Mouse (Mus musculus) liver, embryonic 14.5 days (tissue): Measurements from ENCODE around the gene Ccdc12. TPM values are rescaled to one million over a fixed set of nuclear protein-coding genes. Genes with fewer than 3 reads are reported as not detected.
A peak's percentile ranks its signal among the peaks of the same experiment; 100 is the strongest.

Source experiments
- ATAC-seq: fragments of 200-750 bp; cut with Nextera tagmentation; 2 replicates; pipeline ENCODE4 v1.8.0; 2017; ENCODE audit warnings: moderate number of reproducible peaks, mild to moderate bottlenecking, moderate library complexity; ENCODE audit not compliant: insufficient read depth
- DNase-seq, 3 experiments: peaks; one replicate each; pipeline ENCODE4 v3.0.0-alpha.2; 2012 to 2013; ENCODE audit warnings: low read depth in 3 of 3, low spot score in 3 of 3
- H3K27ac ChIP-seq: fragments of 300-500 bp; sonication (generic); 2 replicates; pipeline ENCODE4 v1.5.1; 2014; ENCODE audit warnings: moderate library complexity, mild to moderate bottlenecking, control low read depth, inconsistent platforms
- H3K27me3 ChIP-seq: fragments of 300-500 bp; sonication (generic); 2 replicates; pipeline ENCODE4 v1.6.1; 2014; ENCODE audit warnings: mild to moderate bottlenecking, low read length, moderate library complexity; ENCODE audit not compliant: control insufficient read depth, insufficient read depth
- H3K36me3 ChIP-seq: fragments of 300-500 bp; sonication (generic); replicated peaks from 2 replicates; pipeline ENCODE4 v1.6.1; 2014; ENCODE audit warnings: low read depth; ENCODE audit not compliant: control insufficient read depth, insufficient read depth
- H3K4me1 ChIP-seq, 2 experiments: fragments of 200-500 bp in 1 of 2; fragments of 300-500 bp in 1 of 2; sonication (generic) in 1 of 2; replicated peaks; 2 replicates each; pipeline ENCODE4 v1.6.1; 2012 to 2014; ENCODE audit warnings: antibody characterized with exemption in 1 of 2, inconsistent platforms in 1 of 2, low read length in 1 of 2; ENCODE audit not compliant: control insufficient read depth in 2 of 2, insufficient read depth in 2 of 2
- H3K4me2 ChIP-seq: fragments of 300-500 bp; sonication (generic); 2 replicates; pipeline ENCODE4 v1.6.1; 2014; ENCODE audit warnings: low read depth, mild to moderate bottlenecking, control low read depth, moderate library complexity
- H3K4me3 ChIP-seq, 2 experiments: fragments of 200-500 bp in 1 of 2; fragments of 300-500 bp in 1 of 2; sonication (generic) in 1 of 2; 2 replicates each; pipeline ENCODE4 v1.5.1; 2012 to 2014; ENCODE audit warnings: low read depth in 2 of 2, low read length in 2 of 2, mild to moderate bottlenecking in 2 of 2, control low read depth in 1 of 2, inconsistent platforms in 1 of 2, moderate library complexity in 1 of 2; ENCODE audit not compliant: insufficient read depth in 1 of 2
- H3K9ac ChIP-seq: fragments of 300-500 bp; sonication (generic); replicated peaks from 2 replicates; pipeline ENCODE4 v1.6.1; 2014; ENCODE audit warnings: mild to moderate bottlenecking, control low read depth, moderate library complexity
- H3K9me3 ChIP-seq: fragments of 300-500 bp; sonication (generic); 2 replicates; pipeline ENCODE4 v1.6.1; 2016; ENCODE audit warnings: low read length, mixed read lengths; ENCODE audit not compliant: control insufficient read depth
- CTCF ChIP-seq: IDR thresholded peaks from 2 replicates; pipeline ENCODE4 v1.5.1; 2016; ENCODE audit warnings: antibody characterized with exemption, low read depth, control low read depth
- EP300 ChIP-seq: IDR thresholded peaks from 2 replicates; pipeline ENCODE4 v1.6.1; 2016; ENCODE audit warnings: antibody characterized with exemption, low read depth
- WGBS: fragments of 180-500 bp; shearing (Covaris S2); extraction: QIAGEN DNeasy Blood & Tissue Kit; methylation state at CpG from one replicate; pipeline ENCODE4 v1.1.7; 2014; ENCODE audit not compliant: insufficient replicate concordance; 5-methylcytosine and 5-hydroxymethylcytosine counted together
- microRNA-seq: library from miRNA; unstranded; fragments of <30 nt; microRNA quantifications from one replicate; pipeline ENCODE4, GENCODE M21; 2016
- polyA plus RNA-seq, 2 experiments: library from polyadenylated mRNA; depleted of rRNA in 1 of 2; stranded (reverse) in 1 of 2; unstranded in 1 of 2; fragments of >200 nt; fragmentation: Nextera tagmentation in 1 of 2; extraction: Ambion mirVana in 1 of 2; gene quantifications; 2 replicates each; pipeline versions ENCODE4 v1.2.1 to v1.2.3; 2012 to 2014

Ccdc12 gene
- polyA plus RNA-seq, 2 experiments, result 64.5 to 66.0 TPM

GRCm38 (mm10) chr9:110757816-110758215 is 101.5 kb downstream of the Ccdc12 start:
- Histone ChIP-seq H3K9me3 (no peaks in the 10 kb centered on the region), H3K9ac (no peak overlapping the region), H3K36me3 (no peaks in the 10 kb centered on the region), H3K4me2 (no peak overlapping the region), H3K27ac (no peak overlapping the region), H3K4me1 (peaks cover 0 to 6% of the 10 kb centered on the region in 2 experiments; a peak in 2 of 4 replicates), H3K27me3 (no peaks in the 10 kb centered on the region), H3K4me3 (no peak overlapping the region)
- no peak for DNase-seq
- WGBS, result 78% methylated on average over 5 of the region's 5 CpGs
- ATAC-seq, result no peak
- TF ChIP-seq EP300, result no peak
- TF ChIP-seq CTCF, result no peak

DNA sequence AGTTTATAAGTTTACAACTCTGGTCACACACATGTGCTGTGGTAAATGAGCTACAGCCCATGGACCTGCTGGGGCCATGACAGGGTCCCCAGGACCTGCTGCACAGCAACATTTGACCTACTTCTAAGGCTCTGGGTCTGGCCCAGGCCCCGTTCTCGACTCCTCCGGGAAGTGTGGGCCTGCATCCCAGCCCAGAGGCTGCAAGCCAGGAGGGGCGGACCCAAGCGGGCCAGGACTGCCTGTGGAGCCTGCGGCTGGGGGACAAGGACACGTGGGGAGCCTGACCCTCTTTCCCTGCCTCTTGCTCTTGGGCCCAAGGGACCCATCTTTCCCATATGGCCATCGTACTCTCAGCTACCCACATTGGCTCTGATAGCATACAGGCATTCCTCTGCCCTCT is 102.3 kb downstream of the Ccdc12 start:
- no peak for TF ChIP-seq EP300
- TF ChIP-seq CTCF, result no peak
- Histone ChIP-seq H3K4me1 (no peaks in the 10 kb centered on the region), H3K36me3 (no peaks in the 10 kb centered on the region), H3K9me3 (no peaks in the 10 kb centered on the region), H3K4me3 (no peak overlapping the region), H3K9ac (no peak overlapping the region), H3K27me3 (no peaks in the 10 kb centered on the region), H3K4me2 (no peak overlapping the region), H3K27ac (no peak overlapping the region)
- WGBS, result 66% methylated on average over 8 of the region's 8 CpGs
- DNase-seq, result no peak
- no peak for ATAC-seq

DNA sequence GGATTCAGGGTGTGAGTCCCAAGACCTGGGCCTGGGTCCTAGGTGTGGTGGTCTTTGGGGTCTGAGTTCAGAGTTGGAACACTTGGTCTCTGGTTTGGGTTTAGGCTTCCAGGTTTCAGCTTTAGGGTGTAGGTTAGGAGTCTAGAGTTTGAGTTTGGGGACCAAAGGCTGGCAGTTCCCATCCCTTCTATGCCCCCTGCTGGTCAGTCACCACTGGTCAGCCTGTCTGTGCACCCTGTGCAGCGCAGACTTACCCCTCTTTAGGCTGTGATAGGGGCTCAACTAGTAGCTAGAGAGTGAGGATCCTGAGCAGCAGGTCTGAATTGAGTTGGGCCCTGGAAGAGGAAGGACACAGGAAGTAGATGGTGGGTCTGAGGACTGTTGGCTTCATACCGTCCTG is 103.0 kb downstream of the Ccdc12 start:
- Histone ChIP-seq H3K4me3 (no peak overlapping the region), H3K36me3 (no peaks in the 10 kb centered on the region), H3K4me2 (no peak overlapping the region), H3K27me3 (no peaks in the 10 kb centered on the region), H3K9ac (no peak overlapping the region), H3K27ac (no peak overlapping the region), H3K4me1 (no peaks in the 10 kb centered on the region), H3K9me3 (no peaks in the 10 kb centered on the region)
- ATAC-seq, result no peak
- 59% methylated on average over 2 of the region's 2 CpGs for WGBS
- DNase-seq, result no peak
- TF ChIP-seq CTCF (peak; percentile 82), EP300 (no peak)

- Histone ChIP-seq H3K27ac (no peak overlapping the region), H3K4me3 (no peak overlapping the region), H3K9me3 (no peaks in the 10 kb centered on the region), H3K27me3 (no peaks in the 10 kb centered on the region), H3K4me2 (no peak overlapping the region), H3K36me3 (no peaks in the 10 kb centered on the region), H3K4me1 (no peaks in the 10 kb centered on the region), H3K9ac (no peak overlapping the region)
- TF ChIP-seq CTCF, result no peak
- no peak for TF ChIP-seq EP300
- ATAC-seq, result no peak
- DNase-seq, result no peak
- 65% methylated on average over 8 of the region's 8 CpGs for WGBS
Measured at GRCm38 (mm10) chr9:110760886-110761285, 104.6 kb downstream of the Ccdc12 start.

Small RNAs within 50 kb of the gene (microRNA-seq; reads per million reads assigned to microRNA genes)
- not detected for gene Mir8107

Other genes starting within 250 kb of the Ccdc12 start
- 3.9 and 4.3 TPM in 2 replicates for gene Ptpn23, start 248.3 kb upstream of the Ccdc12 start, polyA plus RNA-seq (2012; rRNA removed)
- gene Ptpn23, start 248.3 kb upstream of the Ccdc12 start, polyA plus RNA-seq (2014; fragmentation: Nextera tagmentation; extraction: Ambion mirVana), result 2.8 and 3.8 TPM in 2 replicates
- 38.4 and 42.6 TPM in 2 replicates for gene Ngp, start 236.8 kb upstream of the Ccdc12 start, polyA plus RNA-seq (2012; rRNA removed)
- gene Ngp, start 236.8 kb upstream of the Ccdc12 start, polyA plus RNA-seq (2014; fragmentation: Nextera tagmentation; extraction: Ambion mirVana), result 91.5 and 124 TPM in 2 replicates
- 2.4 and 2.8 TPM in 2 replicates for gene Klhl18, start 179.8 kb upstream of the Ccdc12 start, polyA plus RNA-seq (2012; rRNA removed)
- gene Klhl18, start 179.8 kb upstream of the Ccdc12 start, polyA plus RNA-seq (2014; fragmentation: Nextera tagmentation; extraction: Ambion mirVana), result 1.8 and 2.4 TPM in 2 replicates
- gene Kif9, start 179.5 kb upstream of the Ccdc12 start, polyA plus RNA-seq (2012; rRNA removed), result 0.10 and 0.19 TPM in 2 replicates
- gene Kif9, start 179.5 kb upstream of the Ccdc12 start, polyA plus RNA-seq (2014; fragmentation: Nextera tagmentation; extraction: Ambion mirVana), result 0.10 and 0.37 TPM in 2 replicates
- gene Setd2, start 123.9 kb upstream of the Ccdc12 start, polyA plus RNA-seq (2012; rRNA removed), result 21.4 and 25.0 TPM in 2 replicates
- gene Setd2, start 123.9 kb upstream of the Ccdc12 start, polyA plus RNA-seq (2014; fragmentation: Nextera tagmentation; extraction: Ambion mirVana), result 12.4 and 14.2 TPM in 2 replicates
- 1.4 and 1.5 TPM in 2 replicates for gene Nradd, start 32.1 kb upstream of the Ccdc12 start, polyA plus RNA-seq (2012; rRNA removed)
- 0.67 and 0.75 TPM in 2 replicates for gene Nradd, start 32.1 kb upstream of the Ccdc12 start, polyA plus RNA-seq (2014; fragmentation: Nextera tagmentation; extraction: Ambion mirVana)
- gene Nbeal2, start 2.3 kb upstream of the Ccdc12 start, polyA plus RNA-seq (2012; rRNA removed), result 4.2 and 4.3 TPM in 2 replicates
- 1.6 TPM in 2 replicates for gene Nbeal2, start 2.3 kb upstream of the Ccdc12 start, polyA plus RNA-seq (2014; fragmentation: Nextera tagmentation; extraction: Ambion mirVana)
- gene Myl3, start 85.4 kb downstream of the Ccdc12 start, polyA plus RNA-seq (2012; rRNA removed), result 0.10 TPM in 1 of 2 replicates, not detected in the other
- gene Myl3, start 85.4 kb downstream of the Ccdc12 start, polyA plus RNA-seq (2014; fragmentation: Nextera tagmentation; extraction: Ambion mirVana), result 0.18 TPM in 1 of 2 replicates, not detected in the other
- gene Pth1r, start 90.6 kb downstream of the Ccdc12 start, polyA plus RNA-seq (2012; rRNA removed), result 3.4 and 3.8 TPM in 2 replicates
- 2.0 and 2.4 TPM in 2 replicates for gene Pth1r, start 90.6 kb downstream of the Ccdc12 start, polyA plus RNA-seq (2014; fragmentation: Nextera tagmentation; extraction: Ambion mirVana)
- gene Prss42, start 141.7 kb downstream of the Ccdc12 start, polyA plus RNA-seq (2012; rRNA removed), result 0.02 TPM in 1 of 2 replicates, not detected in the other
- not detected in 2 replicates for gene Prss42, start 141.7 kb downstream of the Ccdc12 start, polyA plus RNA-seq (2014; fragmentation: Nextera tagmentation; extraction: Ambion mirVana)
- gene Prss44, start 157.5 kb downstream of the Ccdc12 start, polyA plus RNA-seq (2012; rRNA removed), result not detected in 2 replicates
- not detected in 2 replicates for gene Prss44, start 157.5 kb downstream of the Ccdc12 start, polyA plus RNA-seq (2014; fragmentation: Nextera tagmentation; extraction: Ambion mirVana)
- not detected in 2 replicates for gene Prss43, start 170.2 kb downstream of the Ccdc12 start, polyA plus RNA-seq (2012; rRNA removed)
- not detected in 2 replicates for gene Prss43, start 170.2 kb downstream of the Ccdc12 start, polyA plus RNA-seq (2014; fragmentation: Nextera tagmentation; extraction: Ambion mirVana)
- not detected in 2 replicates for gene Prss45, start 178.1 kb downstream of the Ccdc12 start, polyA plus RNA-seq (2012; rRNA removed)
- gene Prss45, start 178.1 kb downstream of the Ccdc12 start, polyA plus RNA-seq (2014; fragmentation: Nextera tagmentation; extraction: Ambion mirVana), result not detected in 2 replicates
- gene Prss46, start 188.0 kb downstream of the Ccdc12 start, polyA plus RNA-seq (2012; rRNA removed), result not detected in 2 replicates
- gene Prss46, start 188.0 kb downstream of the Ccdc12 start, polyA plus RNA-seq (2014; fragmentation: Nextera tagmentation; extraction: Ambion mirVana), result not detected in 2 replicates
- 7.4 and 7.9 TPM in 2 replicates for gene Prss50, start 201.5 kb downstream of the Ccdc12 start, polyA plus RNA-seq (2012; rRNA removed)
- gene Prss50, start 201.5 kb downstream of the Ccdc12 start, polyA plus RNA-seq (2014; fragmentation: Nextera tagmentation; extraction: Ambion mirVana), result 14.9 and 19.3 TPM in 2 replicates
- gene Als2cl, start 223.4 kb downstream of the Ccdc12 start, polyA plus RNA-seq (2012; rRNA removed), result 2.9 and 3.3 TPM in 2 replicates
- 1.1 and 1.3 TPM in 2 replicates for gene Als2cl, start 223.4 kb downstream of the Ccdc12 start, polyA plus RNA-seq (2014; fragmentation: Nextera tagmentation; extraction: Ambion mirVana)
- 0.62 and 0.97 TPM in 2 replicates for gene Tmie, start 223.6 kb downstream of the Ccdc12 start, polyA plus RNA-seq (2012; rRNA removed)
- 0.94 and 1.1 TPM in 2 replicates for gene Tmie, start 223.6 kb downstream of the Ccdc12 start, polyA plus RNA-seq (2014; fragmentation: Nextera tagmentation; extraction: Ambion mirVana)